Mouse (Mus musculus): ENCODE measurements around the gene Mrpl43. TPM values are rescaled to one million over a fixed set of nuclear protein-coding genes. Genes with fewer than 3 reads are reported as not detected.

Gene Mrpl43
- polyA plus RNA-seq, 1 experiment from 2014 or later: 85.4 TPM

DNA sequence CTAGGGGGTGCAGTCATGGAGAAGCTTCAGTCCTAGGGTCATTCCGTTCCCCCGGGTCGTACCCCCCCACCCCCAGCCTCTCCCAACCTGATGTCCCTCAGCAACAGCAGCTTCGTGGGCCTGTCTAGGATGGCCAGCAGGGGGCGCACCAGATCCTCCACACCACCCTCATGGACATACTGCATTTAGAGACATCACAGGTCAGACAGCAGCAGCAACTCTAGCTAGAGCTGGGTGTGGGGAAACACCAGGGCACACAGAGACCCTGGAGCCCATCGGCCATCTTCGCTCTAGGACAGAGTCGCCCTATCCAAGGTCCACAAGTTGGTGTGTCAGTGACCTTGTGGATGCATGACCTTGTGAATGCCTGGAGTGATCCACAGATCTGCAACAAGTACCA lies 23.9 kb upstream of the Mrpl43 start:
- no peaks in the 10 kb centered on the region for H3K9me3 ChIP-seq (ENCODE audit: control insufficient read depth, low read length)
- H3K4me2 ChIP-seq (replicated peaks): no peak overlapping the region
- no peak overlapping the region for H3K4me3 ChIP-seq (replicated peaks; ENCODE audit: low read length)
- DNase-seq (ENCODE audit: low spot score) (no peak), ATAC-seq (ENCODE audit: low FRiP score) (no peak)
- 37% methylated on average over 8 of the region's 8 CpGs for WGBS
- H3K27me3 ChIP-seq (ENCODE audit: control insufficient read depth, insufficient read depth, low read length): no peaks in the 10 kb centered on the region
- no peak overlapping the region for H3K27ac ChIP-seq
- H3K36me3 ChIP-seq (replicated peaks; ENCODE audit: control insufficient read depth, insufficient read depth): peaks cover 35% of the 10 kb centered on the region
- no peak overlapping the region for H3K9ac ChIP-seq
- H3K4me1 ChIP-seq (replicated peaks; ENCODE audit: control insufficient read depth, insufficient read depth, low read length): no peaks in the 10 kb centered on the region

DNA sequence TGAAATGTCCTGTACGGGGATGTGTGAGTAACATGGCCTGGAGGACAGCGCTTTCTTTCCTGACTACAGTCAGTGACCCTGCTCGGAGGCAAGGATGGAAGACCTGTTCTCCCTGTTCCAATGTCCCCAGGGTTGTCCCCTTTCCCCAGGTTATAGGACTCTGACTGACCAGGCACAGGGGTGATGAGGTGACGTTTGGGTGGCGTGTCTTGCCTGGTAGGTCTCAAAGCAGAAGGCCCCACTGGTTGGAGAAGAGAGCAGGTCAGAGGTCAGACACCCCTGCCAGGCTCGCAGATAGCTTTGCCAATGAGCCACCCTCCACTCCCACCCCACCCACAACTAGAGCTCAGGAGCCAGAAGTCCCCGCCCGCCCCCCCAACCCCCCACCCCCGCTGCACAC lies 23.3 kb upstream of the Mrpl43 start:
- DNase-seq (ENCODE audit: low spot score) (no peak), ATAC-seq (ENCODE audit: low FRiP score) (no peak)
- Histone ChIP-seq H3K27ac (no peak overlapping the region), H3K4me2 (replicated peaks) (no peak overlapping the region), H3K4me1 (replicated peaks; ENCODE audit: control insufficient read depth, insufficient read depth, low read length) (no peaks in the 10 kb centered on the region), H3K4me3 (replicated peaks; ENCODE audit: low read length) (no peak overlapping the region), H3K36me3 (replicated peaks; ENCODE audit: control insufficient read depth, insufficient read depth) (peaks cover 40% of the 10 kb centered on the region), H3K9me3 (ENCODE audit: control insufficient read depth, low read length) (no peaks in the 10 kb centered on the region), H3K9ac (no peak overlapping the region), H3K27me3 (ENCODE audit: control insufficient read depth, insufficient read depth, low read length) (no peaks in the 10 kb centered on the region)
- 45% methylated on average over 9 of the region's 9 CpGs for WGBS

DNA sequence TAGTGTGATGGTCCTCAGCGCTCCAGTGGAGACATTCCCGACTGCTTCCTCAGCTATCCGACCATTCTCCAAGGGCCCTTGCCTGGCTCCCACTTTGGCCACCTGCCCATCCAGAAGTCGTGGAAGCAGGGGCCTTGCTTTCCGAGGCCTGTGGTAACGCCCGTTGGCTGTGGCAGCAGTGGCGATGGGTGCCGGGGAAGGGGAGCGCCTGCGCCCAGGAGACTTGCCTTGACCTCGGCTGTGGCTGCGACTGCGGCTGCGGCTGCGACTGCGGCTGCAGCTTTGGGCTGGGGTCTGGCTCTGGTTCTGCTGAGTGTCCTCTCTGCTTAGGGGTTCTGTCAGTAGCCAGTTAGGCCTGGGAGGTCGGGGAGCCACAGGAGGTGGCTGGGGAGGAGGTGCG lies 22.5 kb upstream of the Mrpl43 start:
- Histone ChIP-seq H3K36me3 (replicated peaks; ENCODE audit: control insufficient read depth, insufficient read depth) (peaks cover 44% of the 10 kb centered on the region), H3K27me3 (ENCODE audit: control insufficient read depth, insufficient read depth, low read length) (no peaks in the 10 kb centered on the region), H3K4me2 (replicated peaks) (no peak overlapping the region), H3K9me3 (ENCODE audit: control insufficient read depth, low read length) (no peaks in the 10 kb centered on the region), H3K4me1 (replicated peaks; ENCODE audit: control insufficient read depth, insufficient read depth, low read length) (no peaks in the 10 kb centered on the region), H3K27ac (no peak overlapping the region), H3K4me3 (replicated peaks; ENCODE audit: low read length) (no peak overlapping the region), H3K9ac (no peak overlapping the region)
- DNase-seq (ENCODE audit: low spot score): no peak
- WGBS: 65% methylated on average over 19 of the region's 19 CpGs
- no peak for ATAC-seq (ENCODE audit: low FRiP score)

- WGBS: 70% methylated on average over 6 of the region's 6 CpGs
- H3K27ac ChIP-seq: no peak overlapping the region
- no peaks in the 10 kb centered on the region for H3K9me3 ChIP-seq (ENCODE audit: control insufficient read depth, low read length)
- no peak overlapping the region for H3K4me3 ChIP-seq (replicated peaks; ENCODE audit: low read length)
- DNase-seq (ENCODE audit: low spot score) (no peak), ATAC-seq (ENCODE audit: low FRiP score) (no peak)
- no peak overlapping the region for H3K4me2 ChIP-seq (replicated peaks)
- no peaks in the 10 kb centered on the region for H3K4me1 ChIP-seq (replicated peaks; ENCODE audit: control insufficient read depth, insufficient read depth, low read length)
- H3K27me3 ChIP-seq (ENCODE audit: control insufficient read depth, insufficient read depth, low read length): no peaks in the 10 kb centered on the region
- peaks cover 50% of the 10 kb centered on the region for H3K36me3 ChIP-seq (replicated peaks; ENCODE audit: control insufficient read depth, insufficient read depth)
- no peak overlapping the region for H3K9ac ChIP-seq
Observed at GRCm38 (mm10) chr19:45027848-45028247, 21.6 kb upstream of the Mrpl43 start.

- H3K36me3 ChIP-seq (replicated peaks; ENCODE audit: control insufficient read depth, insufficient read depth): peaks cover 50% of the 10 kb centered on the region
- no peak overlapping the region for H3K4me3 ChIP-seq (replicated peaks; ENCODE audit: low read length)
- ATAC-seq (ENCODE audit: low FRiP score) (no peak), DNase-seq (ENCODE audit: low spot score) (no peak)
- H3K4me2 ChIP-seq (replicated peaks): no peak overlapping the region
- WGBS: 87% methylated on average over 6 of the region's 6 CpGs
- H3K4me1 ChIP-seq (replicated peaks; ENCODE audit: control insufficient read depth, insufficient read depth, low read length): no peaks in the 10 kb centered on the region
- H3K9ac ChIP-seq: no peak overlapping the region
- H3K27ac ChIP-seq: no peak overlapping the region
- no peaks in the 10 kb centered on the region for H3K27me3 ChIP-seq (ENCODE audit: control insufficient read depth, insufficient read depth, low read length)
- H3K9me3 ChIP-seq (ENCODE audit: control insufficient read depth, low read length): no peaks in the 10 kb centered on the region
Observed at GRCm38 (mm10) chr19:45026958-45027670, 20.9 kb upstream of the Mrpl43 start.

- Histone ChIP-seq H3K4me3 (replicated peaks; ENCODE audit: low read length) (no peak overlapping the region), H3K36me3 (replicated peaks; ENCODE audit: control insufficient read depth, insufficient read depth) (peaks cover 50% of the 10 kb centered on the region), H3K9me3 (ENCODE audit: control insufficient read depth, low read length) (no peaks in the 10 kb centered on the region), H3K27me3 (ENCODE audit: control insufficient read depth, insufficient read depth, low read length) (no peaks in the 10 kb centered on the region), H3K4me1 (replicated peaks; ENCODE audit: control insufficient read depth, insufficient read depth, low read length) (0 out of 2 replicates have a peak, but pooled peaks cover 5% of the 10 kb centered on the region), H3K9ac (no peak overlapping the region), H3K4me2 (replicated peaks) (no peak overlapping the region), H3K27ac (no peak overlapping the region)
- ATAC-seq (ENCODE audit: low FRiP score) (no peak), DNase-seq (ENCODE audit: low spot score) (no peak)
- 93% methylated on average over 37 of the region's 37 CpGs for WGBS
Observed at GRCm38 (mm10) chr19:45025937-45026568, 19.8 kb upstream of the Mrpl43 start.

DNA sequence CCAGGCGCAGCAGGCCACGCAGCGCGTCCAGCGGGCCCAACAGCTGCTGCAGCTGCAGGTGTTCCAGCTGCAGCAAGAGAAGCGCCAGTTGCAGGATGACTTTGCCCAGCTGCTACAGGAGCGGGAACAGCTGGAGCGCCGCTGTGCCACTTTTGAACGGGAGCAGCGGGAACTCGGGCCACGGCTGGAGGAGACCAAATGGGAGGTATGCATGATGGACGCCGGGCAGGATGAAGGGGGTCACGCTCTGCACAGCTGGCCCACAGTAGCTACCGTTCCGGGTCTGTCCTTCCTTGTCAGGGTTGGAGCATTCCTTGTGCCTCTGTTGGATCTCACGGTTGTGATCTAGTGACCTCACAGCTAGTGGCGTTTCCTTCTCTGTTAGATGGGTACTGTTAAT lies 18.5 kb upstream of the Mrpl43 start:
- Histone ChIP-seq H3K27me3 (ENCODE audit: control insufficient read depth, insufficient read depth, low read length) (no peaks in the 10 kb centered on the region), H3K9ac (no peak overlapping the region), H3K4me1 (replicated peaks; ENCODE audit: control insufficient read depth, insufficient read depth, low read length) (peaks cover 14% of the 10 kb centered on the region; the same call in 1 of the 2 replicates), H3K36me3 (replicated peaks; ENCODE audit: control insufficient read depth, insufficient read depth) (peaks cover 50% of the 10 kb centered on the region), H3K9me3 (ENCODE audit: control insufficient read depth, low read length) (no peaks in the 10 kb centered on the region), H3K4me3 (replicated peaks; ENCODE audit: low read length) (no peak overlapping the region), H3K27ac (no peak overlapping the region), H3K4me2 (replicated peaks) (no peak overlapping the region)
- 82% methylated on average over 20 of the region's 20 CpGs for WGBS
- DNase-seq (ENCODE audit: low spot score) (no peak), ATAC-seq (ENCODE audit: low FRiP score) (no peak)

- 0 out of 2 replicates have a peak, but pooled peaks have one; percentile 29 for ATAC-seq (ENCODE audit: low FRiP score)
- peaks cover 50% of the 10 kb centered on the region for H3K36me3 ChIP-seq (replicated peaks; ENCODE audit: control insufficient read depth, insufficient read depth)
- WGBS: 78% methylated on average over 10 of the region's 11 CpGs
Observed at GRCm38 (mm10) chr19:45023993-45024392, 17.8 kb upstream of the Mrpl43 start.

GRCm38 (mm10) chr19:45021362-45021761 lies 15.1 kb upstream of the Mrpl43 start:
- peaks cover 28% of the 10 kb centered on the region for H3K4me1 ChIP-seq (replicated peaks; ENCODE audit: control insufficient read depth, insufficient read depth, low read length)
- DNase-seq (ENCODE audit: low spot score) (no peak), ATAC-seq (ENCODE audit: low FRiP score) (no peak)
- H3K27ac ChIP-seq: no peak overlapping the region
- no peak overlapping the region for H3K4me3 ChIP-seq (replicated peaks; ENCODE audit: low read length)
- WGBS: 87% methylated on average over 15 of the region's 15 CpGs
- no peak overlapping the region for H3K9ac ChIP-seq
- H3K36me3 ChIP-seq (replicated peaks; ENCODE audit: control insufficient read depth, insufficient read depth): peaks cover 28% of the 10 kb centered on the region
- no peak overlapping the region for H3K4me2 ChIP-seq (replicated peaks)
- H3K9me3 ChIP-seq (ENCODE audit: control insufficient read depth, low read length): no peaks in the 10 kb centered on the region
- no peaks in the 10 kb centered on the region for H3K27me3 ChIP-seq (ENCODE audit: control insufficient read depth, insufficient read depth, low read length)

More at GRCm38 (mm10) chr19:45023993-45024392, 17.8 kb upstream of the Mrpl43 start:
- H3K4me1 ChIP-seq (replicated peaks; ENCODE audit: control insufficient read depth, insufficient read depth, low read length): peaks cover 15% of the 10 kb centered on the region; the same call in 1 of the 2 replicates
- no peak overlapping the region for H3K27ac ChIP-seq
- H3K9ac ChIP-seq: no peak overlapping the region
- no peak for DNase-seq (ENCODE audit: low spot score)
- H3K9me3 ChIP-seq (ENCODE audit: control insufficient read depth, low read length): no peaks in the 10 kb centered on the region
- H3K4me2 ChIP-seq (replicated peaks): no peak overlapping the region
- no peaks in the 10 kb centered on the region for H3K27me3 ChIP-seq (ENCODE audit: control insufficient read depth, insufficient read depth, low read length)
- no peak overlapping the region for H3K4me3 ChIP-seq (replicated peaks; ENCODE audit: low read length)

Data from hindbrain, embryonic 14.5 days (tissue).